Mouse (Mus musculus) ES-E14 (cell line): Measurements from ENCODE around the gene Inafm2. TPM values are rescaled to one million over a fixed set of nuclear protein-coding genes. Genes with fewer than 3 reads are reported as not detected.

Experiments used
- DNase-seq: peaks from one replicate; pipeline ENCODE4 v3.0.0-alpha.2; 2013; ENCODE audit warnings: low read depth, low spot score
- H3K27ac ChIP-seq: 2 replicates; pipeline ENCODE4 v1.5.1; 2012; ENCODE audit warnings: low read depth, mild to moderate bottlenecking, low read length, moderate library complexity, mixed read lengths; ENCODE audit not compliant: poor library complexity, insufficient read depth, severe bottlenecking
- H3K36me3 ChIP-seq: 2 replicates; pipeline ENCODE4 v1.6.1; 2012; ENCODE audit warnings: mild to moderate bottlenecking, low read length, moderate library complexity, mixed read lengths; ENCODE audit not compliant: control insufficient read depth, poor library complexity, insufficient read depth, severe bottlenecking
- H3K4me1 ChIP-seq, 2 experiments: fragments of 150-350 bp in 1 of 2; sonication (generic) in 1 of 2; 2 replicates each; pipeline ENCODE4 v1.6.1; 2012; ENCODE audit warnings: low read length in 2 of 2, mild to moderate bottlenecking in 1 of 2, mixed read lengths in 1 of 2; ENCODE audit not compliant: control insufficient read depth in 2 of 2, insufficient read depth in 2 of 2, poor library complexity in 1 of 2
- H3K4me3 ChIP-seq, 2 experiments: fragments of 150-350 bp in 1 of 2; sonication (generic) in 1 of 2; 2 replicates each; pipeline ENCODE4 v1.5.1; 2012; ENCODE audit warnings: low read length in 2 of 2, low read depth in 1 of 2, mild to moderate bottlenecking in 1 of 2, mixed read lengths in 1 of 2; ENCODE audit not compliant: insufficient read depth in 1 of 2, poor library complexity in 1 of 2, severe bottlenecking in 1 of 2
- H3K9ac ChIP-seq: 2 replicates; pipeline ENCODE4 v1.6.1; 2012; ENCODE audit warnings: low read depth, mild to moderate bottlenecking, low read length, mixed read lengths; ENCODE audit not compliant: poor library complexity, insufficient read depth, severe bottlenecking
- H3K9me3 ChIP-seq: fragments of 150-350 bp; sonication (generic); 2 replicates; pipeline ENCODE4 v1.6.1; 2012; ENCODE audit warnings: low read depth, mild to moderate bottlenecking, low read length; ENCODE audit not compliant: control insufficient read depth, insufficient read depth
- CHD2 ChIP-seq: IDR thresholded peaks from 2 replicates; pipeline ENCODE4 v1.6.1; 2014; ENCODE audit warnings: mild to moderate bottlenecking, low read depth, low read length, inconsistent platforms
- HCFC1 ChIP-seq: IDR thresholded peaks from 2 replicates; pipeline ENCODE4 v1.6.1; 2012; ENCODE audit warnings: low read length, inconsistent platforms, borderline replicate concordance; ENCODE audit not compliant: insufficient read depth
- MAFK ChIP-seq: IDR thresholded peaks from 2 replicates; pipeline ENCODE4 v1.6.1; 2014; ENCODE audit warnings: mild to moderate bottlenecking, low read depth, low read length, inconsistent platforms; ENCODE audit not compliant: insufficient read depth
- ZC3H11A ChIP-seq: IDR thresholded peaks from 2 replicates; pipeline ENCODE4 v1.6.1; 2012; ENCODE audit warnings: low read depth, mild to moderate bottlenecking, inconsistent platforms, low read length, borderline replicate concordance
- ZNF384 ChIP-seq: IDR thresholded peaks from 2 replicates; pipeline ENCODE4 v1.6.1; 2012; ENCODE audit warnings: low read depth, low read length, inconsistent platforms
- in situ Hi-C, 2 experiments: fragments of 600-800 bp; cut with MboI; formaldehyde crosslinking; loops; one replicate each; pipeline ENCODE4 v1.15.1; 2025; ENCODE audit warnings: low sequenced_read_pairs in 2 of 2, inconsistent platforms in 1 of 2; ENCODE audit not compliant: unreplicated experiment in 2 of 2
- total RNA-seq: library from RNA; depleted of rRNA; stranded (reverse); fragments of 300-350 nt; gene quantifications from 2 replicates; pipeline ENCODE4 v1.2.3, GENCODE M21; 2012; rRNA removed

Inafm2 gene
- total RNA-seq, 1 experiment, result 2.7 TPM

GRCm38 (mm10) chr2:118790551-118791525 lies 45.3 kb downstream of the Inafm2 start:
- H3K36me3 ChIP-seq, result no peaks in the 10 kb centered on the region
- H3K4me3 ChIP-seq, result peak overlapping the region; percentile 51 to 64; a peak in 3 of 4 replicates
- H3K4me1 ChIP-seq, result peaks cover 0 to 8% of the 10 kb centered on the region in 2 experiments; a peak in 1 of 4 replicates
- TF ChIP-seq CHD2 (no peak), ZC3H11A (peak; percentile 5; the same call in 1 of the 2 replicates)
- H3K27ac ChIP-seq, result no peak overlapping the region
- in situ Hi-C loops, result no loop called here
- DNase-seq, result peak; percentile 72
- H3K9me3 ChIP-seq, result no peaks in the 10 kb centered on the region
- H3K9ac ChIP-seq, result peak overlapping the region; percentile 41

- no peaks in the 10 kb centered on the region for H3K36me3 ChIP-seq
- no peak overlapping the region for H3K27ac ChIP-seq
- no peak for DNase-seq
- H3K9me3 ChIP-seq, result no peaks in the 10 kb centered on the region
- in situ Hi-C loops, result no loop called here
- H3K9ac ChIP-seq, result no peak overlapping the region
- no peak for TF ChIP-seq HCFC1
- TF ChIP-seq ZNF384, result no peak
- TF ChIP-seq CHD2, result no peak
- no peak for TF ChIP-seq ZC3H11A
- TF ChIP-seq MAFK, result no peak
- no peak overlapping the region for H3K4me3 ChIP-seq
- H3K4me1 ChIP-seq, result peaks cover 0 to 8% of the 10 kb centered on the region in 2 experiments; a peak in 1 of 4 replicates
Measured at GRCm38 (mm10) chr2:118791591-118792258, 46.2 kb downstream of the Inafm2 start.

GRCm38 (mm10) chr2:118792259-118792613 lies 46.7 kb downstream of the Inafm2 start:
- Histone ChIP-seq H3K9me3 (no peaks in the 10 kb centered on the region), H3K9ac (no peak overlapping the region), H3K4me3 (no peak overlapping the region), H3K4me1 (peaks cover 0 to 8% of the 10 kb centered on the region in 2 experiments; a peak in 1 of 4 replicates), H3K36me3 (no peaks in the 10 kb centered on the region), H3K27ac (no peak overlapping the region)
- in situ Hi-C loops, result no loop called here
- TF ChIP-seq HCFC1, result no peak
- TF ChIP-seq CHD2, result no peak
- TF ChIP-seq ZC3H11A, result no peak
- TF ChIP-seq ZNF384, result no peak
- no peak for TF ChIP-seq MAFK
- DNase-seq, result no peak

- no peak for DNase-seq
- Histone ChIP-seq H3K27ac (no peak overlapping the region), H3K9ac (no peak overlapping the region), H3K9me3 (no peaks in the 10 kb centered on the region), H3K4me1 (peaks cover 0 to 8% of the 10 kb centered on the region in 2 experiments; a peak in 1 of 4 replicates), H3K36me3 (no peaks in the 10 kb centered on the region), H3K4me3 (no peak overlapping the region)
- in situ Hi-C loops, result no loop called here
- TF ChIP-seq HCFC1, result no peak
- TF ChIP-seq ZC3H11A, result no peak
- no peak for TF ChIP-seq CHD2
- TF ChIP-seq ZNF384, result no peak
- TF ChIP-seq MAFK, result no peak
Measured at GRCm38 (mm10) chr2:118793636-118794035, 48.1 kb downstream of the Inafm2 start.

Other genes with a start within 250 kb of the Inafm2 start
- 9.1 and 14.1 TPM in 2 replicates for gene Bmf, start 196.1 kb upstream of the Inafm2 start, total RNA-seq
- 115 and 121 TPM in 2 replicates for gene Bub1b, start 147.5 kb upstream of the Inafm2 start, total RNA-seq
- 0.85 and 3.1 TPM in 2 replicates for gene Pak6, start 82.5 kb upstream of the Inafm2 start, total RNA-seq
- 0.05 TPM in 1 of 2 replicates, not detected in the other for gene Ankrd63, start 41.8 kb upstream of the Inafm2 start, total RNA-seq
- gene Plcb2, start 17.3 kb upstream of the Inafm2 start, total RNA-seq, result 0.09 TPM in 1 of 2 replicates, not detected in the other
- gene Ccdc9b, start 16.9 kb downstream of the Inafm2 start, total RNA-seq, result 1.1 and 3.1 TPM in 2 replicates
- gene Phgr1, start 27.0 kb downstream of the Inafm2 start, total RNA-seq, result not detected in 2 replicates
- 0.21 and 0.31 TPM in 2 replicates for gene Disp2, start 34.0 kb downstream of the Inafm2 start, total RNA-seq
- 36.5 and 43.4 TPM in 2 replicates for gene Knstrn, start 68.2 kb downstream of the Inafm2 start, total RNA-seq
- 19.6 and 24.9 TPM in 2 replicates for gene Ivd, start 116.2 kb downstream of the Inafm2 start, total RNA-seq
- gene Bahd1, start 154.6 kb downstream of the Inafm2 start, total RNA-seq, result 6.0 and 7.7 TPM in 2 replicates
- gene Chst14, start 180.7 kb downstream of the Inafm2 start, total RNA-seq, result 6.1 and 8.3 TPM in 2 replicates